Mouse (Mus musculus) liver, adult 2 months (tissue): ENCODE data around the gene Ap1s2.

Source experiments
- CTCF ChIP-seq: fragments of 200-500 bp; IDR thresholded peaks from 2 replicates; pipeline ENCODE4 v1.5.1; 2011; ENCODE audit warnings: low read depth, low read length, control low read depth
- POLR2A ChIP-seq: fragments of 200-500 bp; IDR thresholded peaks from 2 replicates; pipeline ENCODE4 v1.6.1; 2011; ENCODE audit warnings: low read length, control low read depth; ENCODE audit not compliant: insufficient read depth; ENCODE audit errors: extremely low read depth

- TF ChIP-seq CTCF (no peak), POLR2A (no peak)
Measured at GRCm38 (mm10) chrX:163982129-163982528, 73.3 kb downstream of the Ap1s2 start.
